Mouse (Mus musculus) olfactory bulb, adult 2 months (tissue): ENCODE data around the gene Jpt1. TPM values are rescaled to one million over a fixed set of nuclear protein-coding genes. Genes with fewer than 3 reads are reported as not detected.

Source experiments
- H3K27ac ChIP-seq: fragments of 200-500 bp; 2 replicates; pipeline ENCODE4 v1.5.1; 2012; ENCODE audit warnings: low read depth, low read length; ENCODE audit not compliant: insufficient read depth
- H3K4me1 ChIP-seq: fragments of 200-500 bp; 2 replicates; pipeline ENCODE4 v1.6.1; 2012; ENCODE audit warnings: low read length; ENCODE audit not compliant: control insufficient read depth, insufficient read depth
- H3K4me3 ChIP-seq: fragments of 200-500 bp; 2 replicates; pipeline ENCODE4 v1.5.1; 2012; ENCODE audit warnings: mild to moderate bottlenecking, low read depth, low read length, moderate library complexity; ENCODE audit not compliant: insufficient read depth
- CTCF ChIP-seq: fragments of 200-500 bp; IDR thresholded peaks from 2 replicates; pipeline ENCODE4 v1.5.1; 2012; ENCODE audit warnings: low read depth, mild to moderate bottlenecking, low read length, moderate library complexity; ENCODE audit not compliant: insufficient read depth
- POLR2A ChIP-seq: fragments of 200-500 bp; IDR thresholded peaks from 2 replicates; pipeline ENCODE4 v1.6.1; 2012; ENCODE audit warnings: mild to moderate bottlenecking, low read depth, low read length, moderate library complexity; ENCODE audit not compliant: insufficient read depth
- WGBS: fragments of 180-500 bp; shearing (Covaris S2); methylation state at CpG from one replicate; pipeline ENCODE4 v1.1.7; 2018; 5-methylcytosine and 5-hydroxymethylcytosine counted together
- polyA plus RNA-seq: library from polyadenylated mRNA; stranded (reverse); fragments of >200 nt; gene quantifications from 2 replicates; pipeline ENCODE4 v1.2.4, GENCODE M21; 2012; ENCODE audit warnings: low replicate concordance; ENCODE audit not compliant: missing spikeins, insufficient read depth, insufficient read length

Jpt1 gene
- polyA plus RNA-seq, 1 experiment: not detected

DNA sequence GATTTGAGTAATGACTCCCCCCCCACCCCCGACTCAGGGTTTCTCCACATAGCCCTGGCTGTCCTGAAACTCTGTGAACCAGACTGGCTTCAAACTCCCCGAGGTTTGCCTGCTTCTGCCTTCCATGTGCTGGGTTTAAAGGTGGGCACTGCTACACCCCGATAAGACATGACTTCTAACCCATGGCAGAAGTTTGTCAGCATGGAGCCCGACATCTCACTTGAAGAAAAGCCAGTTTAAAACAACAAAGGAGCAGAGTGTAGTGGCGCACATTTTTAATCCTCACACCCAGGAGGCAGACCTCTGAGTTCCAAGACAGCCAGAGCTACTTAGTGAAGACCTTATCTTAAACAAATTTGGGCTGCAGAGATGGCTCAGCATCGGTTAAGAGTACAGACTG lies 21.8 kb downstream of the Jpt1 start:
- TF ChIP-seq CTCF (no peak), POLR2A (no peak)
- H3K4me1 ChIP-seq: peaks cover 11% of the 10 kb centered on the region
- H3K4me3 ChIP-seq: no peak overlapping the region
- WGBS: 34% methylated on average over 6 of the region's 6 CpGs
- no peak overlapping the region for H3K27ac ChIP-seq

DNA sequence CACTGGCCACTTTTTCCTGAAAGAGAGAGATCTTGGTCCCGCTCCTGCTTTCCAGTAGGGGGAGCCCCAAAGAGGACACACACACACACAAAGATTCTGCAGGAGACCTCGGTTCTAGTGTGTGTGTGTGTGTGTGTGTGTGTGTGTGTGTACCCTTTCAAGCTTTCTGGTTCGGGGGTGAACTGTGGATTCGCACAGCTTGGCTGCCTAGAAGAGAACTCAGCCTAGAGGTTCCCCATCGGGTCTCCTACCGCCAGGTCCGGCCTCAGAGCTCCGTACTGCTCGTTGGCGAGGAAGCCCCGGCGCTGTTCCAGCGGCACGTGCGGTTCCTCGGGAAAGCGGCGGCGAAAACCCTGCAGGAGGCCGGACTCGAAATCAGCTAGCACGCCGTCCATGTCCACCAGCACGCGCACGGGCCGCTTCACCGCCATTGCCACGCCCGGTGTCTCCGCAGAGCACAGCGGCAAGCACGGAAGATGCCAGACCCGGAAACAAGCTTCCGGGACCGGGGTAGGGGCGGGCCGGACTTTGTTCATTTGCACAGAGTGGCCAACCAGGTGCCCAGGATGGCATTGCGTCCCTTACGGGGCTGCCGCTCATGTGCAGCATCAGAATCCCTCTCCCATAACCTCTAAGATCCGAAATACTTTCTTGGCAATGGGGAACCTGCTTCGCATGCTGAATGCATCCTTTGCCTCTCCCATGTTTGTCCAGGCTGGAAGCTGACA lies 22.7 kb downstream of the Jpt1 start, which contains the start of gene Nt5c:
Gene Nt5c, minus strand, starts transcription at position 507 of the 728 bp plus-strand sequence.
- peak within 1 kb of the TSS; percentile 74 for H3K4me3 ChIP-seq
- peak; percentile 45; the same call in 1 of the 2 replicates for TF ChIP-seq CTCF
- no peak for TF ChIP-seq POLR2A
- under 1% methylated on average over 43 of the region's 43 CpGs for WGBS
- peak within 1 kb of the TSS; percentile 61 for H3K27ac ChIP-seq
- H3K4me1 ChIP-seq: peaks cover 11% of the 10 kb centered on the region

DNA sequence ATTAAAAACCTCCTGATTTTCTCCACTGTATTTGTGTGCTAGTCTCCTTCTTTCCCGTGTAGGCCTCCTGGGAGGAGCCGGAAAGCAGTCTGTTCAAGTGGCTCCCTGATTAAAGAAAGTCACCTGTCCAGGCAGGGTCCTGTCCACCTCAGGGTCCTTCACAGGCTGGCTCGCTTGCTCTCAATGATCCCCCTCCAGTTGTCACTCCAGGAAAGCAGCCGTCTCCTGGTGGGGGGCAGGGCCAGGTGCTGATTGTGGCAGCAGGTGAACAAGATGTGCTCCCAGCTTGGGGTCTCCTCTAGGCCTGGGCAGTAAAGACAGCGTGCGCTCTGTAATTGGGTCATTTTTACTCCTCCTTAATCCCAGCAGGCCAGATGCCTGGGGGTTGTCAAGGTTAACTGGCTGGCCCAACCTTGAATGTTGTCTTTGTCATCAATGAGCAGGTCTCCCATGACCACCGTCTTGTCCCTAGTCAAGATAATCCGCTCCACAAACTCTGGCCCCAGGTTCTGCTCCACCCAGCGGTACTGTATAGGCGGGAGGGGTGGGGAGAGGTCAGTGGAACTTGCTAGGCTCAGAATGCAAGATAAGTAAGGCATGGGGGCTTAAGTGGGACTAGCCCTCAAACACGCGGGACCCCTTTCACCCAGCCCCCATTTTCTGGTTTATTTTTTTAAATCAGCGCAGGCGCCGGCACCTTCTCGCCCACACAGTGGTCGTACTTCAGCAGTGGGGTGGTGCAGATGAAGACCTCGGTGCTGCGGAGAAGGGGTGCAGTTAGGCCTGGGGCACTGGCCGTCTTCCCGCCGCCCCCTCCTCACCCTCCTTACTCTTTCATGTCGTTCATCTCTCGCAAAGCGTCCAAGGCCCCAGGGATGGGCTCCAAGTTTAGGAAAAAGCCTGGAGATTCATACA lies 23.5 kb downstream of the Jpt1 start:
- H3K27ac ChIP-seq: no peak overlapping the region
- TF ChIP-seq CTCF (no peak), POLR2A (no peak)
- H3K4me3 ChIP-seq: peak overlapping the region; percentile 74
- peaks cover 11% of the 10 kb centered on the region for H3K4me1 ChIP-seq
- WGBS: 27% methylated on average over 25 of the region's 25 CpGs

DNA sequence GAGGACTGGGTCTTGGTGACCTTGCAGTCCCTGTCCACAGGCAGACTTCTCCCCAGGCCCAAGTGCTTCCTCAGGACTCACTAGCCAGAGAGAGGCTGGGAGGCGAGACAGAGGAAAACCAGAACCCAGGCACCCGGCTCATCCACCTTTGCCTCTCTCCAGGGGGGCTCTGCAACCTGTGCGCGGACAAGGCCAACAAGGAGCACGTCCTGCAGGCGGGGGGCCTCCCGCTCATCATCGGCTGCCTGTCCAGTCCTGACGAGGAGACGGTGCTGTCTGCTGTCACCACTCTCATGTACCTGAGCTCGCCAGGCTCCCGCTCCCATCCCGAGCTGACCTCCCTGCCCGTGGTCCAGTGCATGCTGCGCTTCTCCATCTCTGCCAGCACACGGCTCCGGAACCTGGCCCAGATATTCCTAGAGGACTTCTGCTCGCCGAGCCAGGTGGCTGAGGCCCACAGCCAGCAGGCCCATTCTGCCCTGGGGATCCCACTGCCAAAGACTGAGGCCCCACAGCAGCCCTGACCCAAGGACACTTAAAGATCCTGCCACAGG lies 25.6 kb downstream of the Jpt1 start:
- Histone ChIP-seq H3K4me3 (no peak overlapping the region), H3K4me1 (peaks cover 11% of the 10 kb centered on the region), H3K27ac (no peak overlapping the region)
- 88% methylated on average over 19 of the region's 19 CpGs for WGBS
- no peak for TF ChIP-seq CTCF
- TF ChIP-seq POLR2A: no peak

DNA sequence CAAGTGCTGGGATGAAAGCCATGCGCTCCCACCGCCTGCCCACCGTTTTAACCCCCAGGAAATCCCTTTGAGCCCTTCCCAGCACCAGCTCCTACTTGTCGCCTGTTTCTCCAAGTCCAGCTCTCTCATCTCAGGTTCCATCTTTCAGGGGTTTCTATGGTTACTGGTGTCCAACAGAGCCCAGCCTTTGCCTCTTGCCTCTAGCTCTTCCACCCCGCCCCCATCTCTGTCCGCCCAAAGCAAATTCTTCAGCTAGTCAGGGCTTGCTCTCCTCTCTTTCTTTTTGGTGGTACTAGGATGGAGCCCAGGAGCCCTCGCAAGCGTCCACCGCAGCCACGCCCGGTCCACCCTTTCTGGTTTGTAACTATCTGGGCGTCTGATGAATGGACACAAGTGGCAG lies 29.0 kb downstream of the Jpt1 start:
- 56% methylated on average over 12 of the region's 12 CpGs for whole genome bisulfite sequencing
- TF ChIP-seq CTCF (no peak), POLR2A (no peak)
- H3K4me1 ChIP-seq: peaks cover 2% of the 10 kb centered on the region; the same call in 1 of the 2 replicates
- H3K4me3 ChIP-seq: no peak overlapping the region
- no peak overlapping the region for H3K27ac ChIP-seq

DNA sequence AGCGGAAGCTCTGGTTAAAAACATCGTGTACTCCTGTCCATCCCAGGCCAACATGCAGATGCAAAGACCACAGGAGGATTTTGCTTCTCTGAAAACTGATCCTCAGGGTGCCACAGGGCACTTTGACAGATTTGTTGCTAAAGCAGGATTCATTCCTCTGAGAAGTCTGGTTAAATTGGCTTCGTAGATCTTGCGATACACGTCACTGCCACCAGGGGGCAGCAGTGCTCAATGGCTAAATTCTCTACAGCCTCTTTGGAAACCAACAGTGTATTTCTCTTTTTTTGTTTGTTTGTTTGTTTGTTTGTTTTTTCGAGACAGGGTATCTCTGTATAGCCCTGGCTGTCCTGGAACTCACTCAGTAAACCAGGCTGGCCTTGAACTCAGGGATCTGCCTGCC lies 30.5 kb downstream of the Jpt1 start:
- no peak overlapping the region for H3K4me3 ChIP-seq
- H3K27ac ChIP-seq: no peak overlapping the region
- 18% methylated on average over 6 of the region's 6 CpGs for WGBS
- no peak for TF ChIP-seq CTCF
- no peak for TF ChIP-seq POLR2A
- H3K4me1 ChIP-seq: peaks cover 5% of the 10 kb centered on the region

DNA sequence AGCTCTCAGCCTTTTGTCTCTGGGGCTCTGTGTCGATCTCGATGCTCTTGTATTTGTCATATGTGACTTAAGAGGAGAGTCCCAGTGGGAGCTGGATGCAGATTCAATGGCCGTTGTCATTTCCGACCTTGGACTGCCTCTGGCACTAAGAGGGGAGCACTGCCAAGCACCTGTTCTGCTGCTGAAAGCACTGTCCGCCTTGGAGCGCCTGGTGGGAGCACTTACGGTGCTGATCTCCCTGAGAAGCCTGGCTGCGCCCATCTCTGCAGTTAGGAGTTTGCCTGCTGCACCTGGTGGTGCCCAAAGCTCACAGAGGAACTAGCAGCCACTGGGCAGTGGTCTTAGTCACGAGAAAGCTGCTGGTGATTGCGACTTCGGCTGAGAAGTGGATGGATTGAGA lies 30.9 kb downstream of the Jpt1 start:
- TF ChIP-seq POLR2A (no peak), CTCF (no peak)
- Histone ChIP-seq H3K4me3 (no peak overlapping the region), H3K27ac (no peak overlapping the region), H3K4me1 (peaks cover 6% of the 10 kb centered on the region)
- WGBS: 68% methylated on average over 11 of the region's 11 CpGs

DNA sequence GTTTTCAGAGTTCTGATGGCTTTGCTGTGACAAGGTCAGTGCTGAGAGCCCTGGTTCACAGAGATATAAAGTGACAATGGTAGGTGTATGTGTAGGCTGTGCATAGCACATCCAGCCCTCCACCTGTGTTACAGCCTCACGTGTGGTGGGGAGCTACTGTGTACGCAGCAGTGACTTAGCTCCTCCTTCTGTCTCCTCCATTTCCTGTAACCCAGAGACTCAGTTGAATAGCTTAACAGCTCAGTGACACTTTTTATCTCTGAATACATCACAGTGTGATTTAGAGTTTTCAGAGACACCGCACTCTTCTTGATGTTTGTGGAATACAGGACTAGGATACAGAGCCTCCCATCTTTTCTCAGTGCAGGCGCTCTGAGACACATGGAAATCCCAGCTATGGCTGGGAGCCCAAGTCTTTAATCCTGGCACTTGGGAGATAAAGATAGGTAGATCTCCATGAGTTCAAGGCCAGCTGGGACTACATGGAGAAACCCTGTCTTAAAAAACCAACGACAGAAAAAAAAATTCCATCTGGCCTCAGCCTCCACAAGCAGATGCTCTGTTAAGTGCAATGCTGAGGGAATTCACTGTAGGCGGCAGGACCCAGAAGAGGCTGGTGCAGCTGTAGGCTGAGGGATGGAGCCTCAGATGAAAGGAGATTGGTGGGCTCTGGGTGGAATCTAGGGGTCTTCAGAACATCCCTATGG lies 32.5 kb downstream of the Jpt1 start:
- no peak overlapping the region for H3K4me3 ChIP-seq
- 68% methylated on average over 6 of the region's 6 CpGs for WGBS
- peaks cover 6% of the 10 kb centered on the region for H3K4me1 ChIP-seq
- TF ChIP-seq POLR2A (no peak), CTCF (no peak)
- peak overlapping the region; percentile 34; the same call in 1 of the 2 replicates for H3K27ac ChIP-seq
